Mouse (Mus musculus) cerebellum, adult 2 months (tissue): ENCODE measurements around the gene Gm42715.

Source experiments
- CTCF ChIP-seq: fragments of 200-500 bp; IDR thresholded peaks from 2 replicates; pipeline ENCODE4 v1.5.1; 2011; ENCODE audit warnings: low read depth, mild to moderate bottlenecking, control low read depth, low read length, moderate library complexity, borderline replicate concordance; ENCODE audit not compliant: insufficient read depth
- POLR2A ChIP-seq: fragments of 200-500 bp; IDR thresholded peaks from 2 replicates; pipeline ENCODE4 v1.6.1; 2011; ENCODE audit warnings: low read length, control low read depth, borderline replicate concordance; ENCODE audit not compliant: insufficient read depth

DNA sequence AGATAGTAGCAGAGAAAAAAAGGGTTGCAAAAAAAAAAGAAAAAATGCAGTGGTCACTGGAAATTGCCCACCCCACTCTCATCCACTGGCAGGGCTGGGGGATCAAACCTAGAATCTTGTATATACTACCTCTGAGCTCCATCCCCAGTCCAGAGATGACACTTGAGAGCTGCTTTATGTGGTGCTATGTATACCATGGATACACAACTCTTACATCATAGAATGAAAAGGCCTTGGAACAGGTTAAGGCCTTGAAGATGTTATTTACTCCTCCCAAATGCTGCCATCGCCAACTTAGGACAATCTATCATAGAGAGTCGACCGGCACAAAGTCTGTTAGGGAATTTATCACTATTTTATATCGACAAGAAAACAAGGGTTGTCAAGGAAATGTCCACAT, 42.5 kb upstream of the Gm42715 start:
- no peak for TF ChIP-seq CTCF
- TF ChIP-seq POLR2A: no peak
